ENCODE assay signal across 8 mouse cellular contexts in the genomic region with DNA sequence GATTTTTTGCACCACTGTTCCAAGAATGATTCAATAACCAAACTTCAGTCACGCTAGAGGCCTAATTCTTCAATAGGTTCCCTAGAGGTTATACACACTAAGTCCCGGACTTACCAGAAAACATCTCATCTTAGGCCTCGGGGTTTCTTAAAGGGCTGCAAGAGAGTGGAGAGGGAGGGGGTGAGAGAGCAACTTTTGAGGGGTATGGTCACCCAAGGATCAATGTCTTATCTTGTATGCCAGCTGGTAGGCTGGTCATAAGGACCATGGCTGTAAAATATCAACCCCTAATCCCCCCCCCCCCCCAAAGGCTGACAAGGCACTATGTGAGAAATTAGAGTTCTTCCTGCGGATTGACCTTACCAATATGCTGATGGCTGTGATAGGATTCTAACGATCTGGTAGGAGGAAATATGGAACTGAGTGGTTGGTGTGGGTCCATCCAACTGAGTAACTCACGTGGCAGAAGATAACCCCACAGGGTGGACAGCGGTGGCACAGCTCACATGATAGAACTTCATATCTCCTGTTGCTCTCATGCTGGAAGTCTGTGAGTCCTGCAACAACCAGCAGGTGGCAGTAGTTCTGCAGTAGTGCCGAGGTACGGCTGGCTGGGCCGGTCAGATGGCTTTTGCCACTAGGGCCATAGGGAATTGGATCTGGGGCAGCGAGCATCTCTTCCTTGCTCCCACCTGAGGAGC.
A peak's percentile ranks its signal among the peaks of the same experiment; 100 is the strongest.
DNase-seq lines count a peak whose midpoint lies in the region; ATAC-seq and TF ChIP-seq lines count a peak whose summit lies in the region.

No protein-coding gene starts in this region.

- H3K27me3 ChIP-seq in cerebellum, adult 2 months (ENCODE audit: control insufficient read depth, insufficient read depth, low read length) = no peaks in the 10 kb centered on the region
- no peaks in the 10 kb centered on the region for H3K27me3 ChIP-seq in embryonic facial prominence, embryonic 11.5 days (ENCODE audit: control insufficient read depth, insufficient read depth, low read length)
- no peaks in the 10 kb centered on the region for H3K27me3 ChIP-seq in hindbrain, embryonic 11.5 days (ENCODE audit: control insufficient read depth, insufficient read depth, low read length)
- no peaks in the 10 kb centered on the region for H3K27me3 ChIP-seq in lung, postnatal 0 days (replicated peaks; ENCODE audit: insufficient read depth, low read length)

- no peak for TF ChIP-seq POLR2A in cerebellum, adult 2 months (IDR thresholded peaks at IDR 0.05; ENCODE audit: borderline replicate concordance, insufficient read depth, low read length)

- ATAC-seq in embryonic facial prominence, embryonic 11.5 days (replicated peaks; ENCODE audit: insufficient number of reproducible peaks, low FRiP score, low TSS enrichment, low read depth) = peak; percentile 72
- peak; percentile 85 for ATAC-seq in hindbrain, embryonic 11.5 days (ENCODE audit: low FRiP score)
- no peak for ATAC-seq in lung, postnatal 0 days

- no peak overlapping the region; the same call in 1 of the 2 replicates for H3K9ac ChIP-seq in embryonic facial prominence, embryonic 11.5 days (replicated peaks; ENCODE audit: low read length)
- H3K9ac ChIP-seq in hindbrain, embryonic 11.5 days (ENCODE audit: low read depth, low read length) = no peak overlapping the region
- no peak overlapping the region for H3K9ac ChIP-seq in lung, postnatal 0 days (replicated peaks; ENCODE audit: low read depth)

- H3K4me2 ChIP-seq in embryonic facial prominence, embryonic 11.5 days (ENCODE audit: low read depth, low read length) = no peak overlapping the region
- no peak overlapping the region for H3K4me2 ChIP-seq in hindbrain, embryonic 11.5 days (replicated peaks; ENCODE audit: low read depth, low read length)
- H3K4me2 ChIP-seq in lung, postnatal 0 days (replicated peaks; ENCODE audit: low read depth, low read length) = no peak overlapping the region

- H3K9me3 ChIP-seq in embryonic facial prominence, embryonic 11.5 days (replicated peaks; ENCODE audit: control insufficient read depth, low read length) = no peaks in the 10 kb centered on the region
- no peaks in the 10 kb centered on the region for H3K9me3 ChIP-seq in hindbrain, embryonic 11.5 days (ENCODE audit: control insufficient read depth, low read length)
- no peaks in the 10 kb centered on the region for H3K9me3 ChIP-seq in lung, postnatal 0 days (ENCODE audit: low read length)

- peak; percentile 5 to 24 for DNase-seq in cerebellum, adult 2 months
- DNase-seq in cerebellum, adult 9-11 months = no peak
- DNase-seq in adrenal gland, adult 2 months = peak; percentile 16
- DNase-seq in embryonic facial prominence, embryonic 11.5 days (ENCODE audit: low spot score) = peak; percentile 74
- DNase-seq in hindbrain, embryonic 11.5 days (ENCODE audit: low spot score) = peak; percentile 75
- peak; percentile 5 to 51 for DNase-seq in layer of hippocampus, adult 8-10 months (ENCODE audit: low spot score in 2 of 2)
- no peak for DNase-seq in lung, postnatal 0 days (ENCODE audit: low spot score)
- peak; percentile 1 to 2 for DNase-seq in right cerebral cortex, postnatal 36 days (ENCODE audit: low spot score in 2 of 2)

- no peak overlapping the region for H3K27ac ChIP-seq in cerebellum, adult 2 months (ENCODE audit: insufficient read depth, low read length)
- H3K27ac ChIP-seq in embryonic facial prominence, embryonic 11.5 days (replicated peaks; ENCODE audit: low read depth, low read length) = no peak overlapping the region
- H3K27ac ChIP-seq in hindbrain, embryonic 11.5 days (ENCODE audit: low read depth, low read length) = no peak overlapping the region
- H3K27ac ChIP-seq in lung, postnatal 0 days (ENCODE audit: low read length) = no peak overlapping the region

- no peaks in the 10 kb centered on the region for H3K4me1 ChIP-seq in cerebellum, adult 2 months (ENCODE audit: control insufficient read depth, insufficient read depth, low read length)
- H3K4me1 ChIP-seq in embryonic facial prominence, embryonic 11.5 days (ENCODE audit: control insufficient read depth, insufficient read depth, low read length) = no peaks in the 10 kb centered on the region
- H3K4me1 ChIP-seq in hindbrain, embryonic 11.5 days (replicated peaks; ENCODE audit: control insufficient read depth, insufficient read depth, low read length) = no peaks in the 10 kb centered on the region
- no peaks in the 10 kb centered on the region for H3K4me1 ChIP-seq in lung, postnatal 0 days (ENCODE audit: insufficient read depth, low read depth, low read length)

- H3K36me3 ChIP-seq in embryonic facial prominence, embryonic 11.5 days (replicated peaks; ENCODE audit: control insufficient read depth, insufficient read depth, low read depth, low read length) = no peaks in the 10 kb centered on the region
- H3K36me3 ChIP-seq in hindbrain, embryonic 11.5 days (ENCODE audit: control insufficient read depth, insufficient read depth, low read length) = no peaks in the 10 kb centered on the region
- H3K36me3 ChIP-seq in lung, postnatal 0 days (ENCODE audit: insufficient read depth, low read length) = no peaks in the 10 kb centered on the region

- peak; percentile 26; the same call in 1 of the 2 replicates for TF ChIP-seq CTCF in cerebellum, adult 2 months (IDR thresholded peaks at IDR 0.05; ENCODE audit: borderline replicate concordance, insufficient read depth, low read depth, low read length)
- peak; percentile 60 for TF ChIP-seq CTCF in lung, postnatal 0 days (IDR thresholded peaks at IDR 0.05)

- 44% methylated on average over 11 of the region's 11 CpGs for WGBS in cerebellum, adult 2 months
- WGBS in embryonic facial prominence, embryonic 11.5 days = 41% methylated on average over 11 of the region's 11 CpGs
- 49% methylated on average over 11 of the region's 11 CpGs for whole genome bisulfite sequencing in hindbrain, embryonic 11.5 days
- 42% methylated on average over 11 of the region's 11 CpGs for WGBS in lung, postnatal 0 days

- TF ChIP-seq EP300 in lung, postnatal 0 days (IDR thresholded peaks at IDR 0.05) = no peak

- no peak overlapping the region for H3K4me3 ChIP-seq in cerebellum, adult 2 months (replicated peaks; ENCODE audit: insufficient read depth, low read depth, low read length)
- no peak overlapping the region for H3K4me3 ChIP-seq in embryonic facial prominence, embryonic 11.5 days (ENCODE audit: low read depth, low read length)
- no peak overlapping the region for H3K4me3 ChIP-seq in hindbrain, embryonic 11.5 days (ENCODE audit: low read depth, low read length)
- H3K4me3 ChIP-seq in lung, postnatal 0 days (ENCODE audit: low read depth, low read length) = no peak overlapping the region

Comparison
In these comparisons a context has a peak if more than half of its experiments do, and no peak if none do; other contexts are left out.
1. DNase-seq: peak in cerebellum, adult 2 months (2 of 2), adrenal gland, adult 2 months (single experiment), embryonic facial prominence, embryonic 11.5 days (single experiment), hindbrain, embryonic 11.5 days (single experiment), layer of hippocampus, adult 8-10 months (2 of 2) and right cerebral cortex, postnatal 36 days (2 of 2); none in cerebellum, adult 9-11 months (single experiment) and lung, postnatal 0 days (single experiment).